23 mouse cellular contexts compared by ENCODE assay signal in the genomic region with DNA sequence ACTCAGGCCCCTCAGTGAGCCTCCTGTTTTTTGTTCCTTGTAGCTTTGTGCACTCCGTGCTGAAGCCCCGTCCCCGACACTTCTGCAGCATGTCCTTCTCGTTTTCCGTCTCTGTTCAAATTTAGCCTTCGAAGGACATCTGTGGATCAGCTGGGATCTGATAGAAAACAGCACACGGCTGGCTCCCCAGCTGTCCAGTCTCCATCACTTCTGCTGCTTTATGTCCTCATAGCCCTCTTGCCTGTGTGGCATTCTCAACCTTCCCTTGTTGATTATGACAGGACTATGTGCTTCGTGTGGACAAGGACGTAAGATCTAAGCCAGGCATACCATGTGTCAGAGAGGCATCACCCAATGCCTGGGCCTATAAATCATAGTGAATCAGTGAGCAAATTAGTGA.
DNase-seq lines count a peak whose midpoint lies in the region; ATAC-seq and TF ChIP-seq lines count a peak whose summit lies in the region.
"Had no signal": no experiment of that assay in that cellular context is flagged by ENCODE, and none has a peak within 500 bp of the region (broad histone marks: within the 10 kb centered on the region; RNA-seq: fewer than 3 reads in every experiment).

No protein-coding gene starts in this region.

- no peaks in the 10 kb centered on the region for H3K9me3 ChIP-seq in neural tube, embryonic 15.5 days (replicated peaks)
- no peaks in the 10 kb centered on the region for H3K9me3 ChIP-seq in limb, embryonic 14.5 days (ENCODE audit: control insufficient read depth, low read length)
- no peaks in the 10 kb centered on the region for H3K9me3 ChIP-seq in hindbrain, embryonic 14.5 days (ENCODE audit: control insufficient read depth, low read length)
- H3K9me3 ChIP-seq: embryonic facial prominence, embryonic 12.5 days; embryonic facial prominence, embryonic 15.5 days; forebrain, embryonic 10.5 days; forebrain, embryonic 12.5 days had no signal

- ATAC-seq in neural tube, embryonic 15.5 days (ENCODE audit: low FRiP score), result no peak; the same call in 1 of the 2 replicates
- 0 out of 2 replicates have a peak, but pooled peaks have one; percentile 53 for ATAC-seq in limb, embryonic 14.5 days (ENCODE audit: low FRiP score, low read depth)
- ATAC-seq in hindbrain, embryonic 14.5 days (ENCODE audit: low FRiP score), result no peak
- ATAC-seq: forebrain, embryonic 14.5 days; forebrain, embryonic 16.5 days had no signal

- no peaks in the 10 kb centered on the region for H3K27me3 ChIP-seq in neural tube, embryonic 15.5 days (replicated peaks)
- no peaks in the 10 kb centered on the region for H3K27me3 ChIP-seq in limb, embryonic 14.5 days (ENCODE audit: control insufficient read depth, insufficient read depth, low read length)
- H3K27me3 ChIP-seq in hindbrain, embryonic 14.5 days (ENCODE audit: control insufficient read depth, insufficient read depth, low read length), result no peaks in the 10 kb centered on the region
- H3K27me3 ChIP-seq: embryonic facial prominence, embryonic 12.5 days; embryonic facial prominence, embryonic 15.5 days; forebrain, embryonic 12.5 days had no signal

- H3K9ac ChIP-seq in neural tube, embryonic 15.5 days (replicated peaks), result no peak overlapping the region
- H3K9ac ChIP-seq in limb, embryonic 14.5 days (ENCODE audit: low read depth, low read length, severe bottlenecking), result no peak overlapping the region
- no peak overlapping the region for H3K9ac ChIP-seq in hindbrain, embryonic 14.5 days
- H3K9ac ChIP-seq: embryonic facial prominence, embryonic 12.5 days; embryonic facial prominence, embryonic 15.5 days; forebrain, embryonic 12.5 days had no signal

- WGBS in neural tube, embryonic 15.5 days, result 82% methylated on average over 9 of the region's 9 CpGs
- 49% methylated on average over 9 of the region's 9 CpGs for WGBS in limb, embryonic 14.5 days
- WGBS in hindbrain, embryonic 14.5 days, result 82% methylated on average over 9 of the region's 9 CpGs

- no peak for TF ChIP-seq POLR2A in limb, embryonic 14.5 days (IDR thresholded peaks at IDR 0.05; ENCODE audit: borderline replicate concordance, extremely low read depth, insufficient read depth, insufficient read length)

- no peak overlapping the region for H3K4me3 ChIP-seq in neural tube, embryonic 15.5 days (replicated peaks)
- H3K4me3 ChIP-seq in limb, embryonic 14.5 days (replicated peaks; ENCODE audit: low read length), result no peak overlapping the region
- no peak overlapping the region for H3K4me3 ChIP-seq in hindbrain, embryonic 14.5 days (replicated peaks; ENCODE audit: low read length)
- H3K4me3 ChIP-seq: embryonic facial prominence, embryonic 12.5 days; embryonic facial prominence, embryonic 15.5 days; erythroblast, embryonic 14.5 days; forebrain, embryonic 10.5 days; forebrain, embryonic 12.5 days had no signal

- no peak overlapping the region for H3K27ac ChIP-seq in neural tube, embryonic 15.5 days (replicated peaks)
- H3K27ac ChIP-seq in limb, embryonic 14.5 days (replicated peaks; ENCODE audit: low read depth, low read length), result no peak overlapping the region
- no peak overlapping the region for H3K27ac ChIP-seq in hindbrain, embryonic 14.5 days
- H3K27ac ChIP-seq: embryonic facial prominence, embryonic 12.5 days; embryonic facial prominence, embryonic 15.5 days; forebrain, embryonic 10.5 days; forebrain, embryonic 12.5 days had no signal

- no peaks in the 10 kb centered on the region for H3K4me1 ChIP-seq in neural tube, embryonic 15.5 days
- H3K4me1 ChIP-seq in limb, embryonic 14.5 days (ENCODE audit: control insufficient read depth, insufficient read depth, low read length), result no peaks in the 10 kb centered on the region
- H3K4me1 ChIP-seq in hindbrain, embryonic 14.5 days (replicated peaks; ENCODE audit: control insufficient read depth, insufficient read depth, low read length), result no peaks in the 10 kb centered on the region
- H3K4me1 ChIP-seq: embryonic facial prominence, embryonic 12.5 days; embryonic facial prominence, embryonic 15.5 days; forebrain, embryonic 10.5 days; forebrain, embryonic 12.5 days had no signal

- H3K4me2 ChIP-seq in neural tube, embryonic 15.5 days, result no peak overlapping the region
- H3K4me2 ChIP-seq in limb, embryonic 14.5 days (replicated peaks; ENCODE audit: low read depth, low read length, severe bottlenecking), result no peak overlapping the region
- H3K4me2 ChIP-seq in hindbrain, embryonic 14.5 days (replicated peaks), result no peak overlapping the region
- H3K4me2 ChIP-seq: embryonic facial prominence, embryonic 12.5 days; embryonic facial prominence, embryonic 15.5 days; forebrain, embryonic 12.5 days had no signal

- no peaks in the 10 kb centered on the region for H3K36me3 ChIP-seq in neural tube, embryonic 15.5 days
- H3K36me3 ChIP-seq in limb, embryonic 14.5 days (ENCODE audit: control insufficient read depth, insufficient read depth, low read length), result no peaks in the 10 kb centered on the region
- H3K36me3 ChIP-seq in hindbrain, embryonic 14.5 days (replicated peaks; ENCODE audit: control insufficient read depth, insufficient read depth), result no peaks in the 10 kb centered on the region
- H3K36me3 ChIP-seq: embryonic facial prominence, embryonic 12.5 days; embryonic facial prominence, embryonic 15.5 days; forebrain, embryonic 10.5 days; forebrain, embryonic 12.5 days had no signal

- DNase-seq in heart, adult 11 months, result peak; percentile 48
- DNase-seq in heart, postnatal 36 days, result no peak
- peak; percentile 10 for DNase-seq in neural tube, embryonic 10.5 days (ENCODE audit: extremely low spot score, low spot score)
- no peak for DNase-seq in limb, embryonic 14.5 days (ENCODE audit: low spot score)
- DNase-seq in hindbrain, embryonic 14.5 days (ENCODE audit: low spot score), result no peak
- DNase-seq: adrenal gland, adult 2 months; adrenal gland, postnatal 10 days; adrenal gland, postnatal 25 days; cerebellum, adult 11 months; cerebellum, adult 18-20 months; cerebellum, adult 8-10 months; cerebellum, adult 9-11 months; cerebellum, postnatal 14 days; cerebellum, postnatal 36 days; embryo, embryonic 11 days had no signal

- intact Hi-C loops in heart, postnatal 36 days (cut with DNase I), result no loop called here

Comparison
In these comparisons a context has a peak if more than half of its experiments do, and no peak if none do; other contexts are left out.
1. DNase-seq: peak in heart, adult 11 months (single experiment) and neural tube, embryonic 10.5 days (single experiment); none in heart, postnatal 36 days (0 of 2), limb, embryonic 14.5 days (single experiment) and hindbrain, embryonic 14.5 days (single experiment).